Mouse (Mus musculus) urinary bladder, postnatal 4 days (tissue): ENCODE data around the gene Ddo.

Experiments used
- DNase-seq, 2 experiments: peaks; one replicate each; pipeline ENCODE4 v3.0.0; 2021 to 2022; ENCODE audit warnings: low spot score in 2 of 2

Gene Ddo

GRCm38 (mm10) chr10:40716713-40717112, 86.9 kb downstream of the Ddo start:
- DNase-seq: no peak

GRCm38 (mm10) chr10:40718362-40718761, 88.6 kb downstream of the Ddo start:
- DNase-seq: no peak

- no peak for DNase-seq
Measured at GRCm38 (mm10) chr10:40719062-40719461, 89.3 kb downstream of the Ddo start.

GRCm38 (mm10) chr10:40720883-40721282, 91.1 kb downstream of the Ddo start:
- DNase-seq: no peak

- no peak for DNase-seq
Measured at GRCm38 (mm10) chr10:40724342-40724741, 94.5 kb downstream of the Ddo start.

- DNase-seq: no peak
Measured at GRCm38 (mm10) chr10:40725066-40725465, 95.3 kb downstream of the Ddo start.

GRCm38 (mm10) chr10:40725471-40725870, 95.7 kb downstream of the Ddo start:
- no peak for DNase-seq

GRCm38 (mm10) chr10:40726288-40726902, 96.6 kb downstream of the Ddo start:
- no peak for DNase-seq

- DNase-seq: no peak
Measured at GRCm38 (mm10) chr10:40726989-40727388, 97.2 kb downstream of the Ddo start.

- no peak for DNase-seq
Measured at GRCm38 (mm10) chr10:40730200-40730599, 100.4 kb downstream of the Ddo start.
